Mouse (Mus musculus) small intestine, adult 2 months (tissue): Measurements from ENCODE around the gene Frmd3.
"Not testable (repeated sequence)": the region's sequence is repeated elsewhere in the genome, so short reads cannot be mapped to it uniquely, and the experiment has no call there.

Source experiments
- CTCF ChIP-seq: fragments of 200-500 bp; IDR thresholded peaks from 2 replicates; pipeline ENCODE4 v1.5.1; 2012; ENCODE audit warnings: low read depth, mild to moderate bottlenecking, control low read depth, inconsistent platforms, low read length, moderate library complexity, mixed read lengths; ENCODE audit not compliant: insufficient replicate concordance, insufficient read length; ENCODE audit errors: extremely low read depth
- POLR2A ChIP-seq: fragments of 200-500 bp; IDR thresholded peaks from 2 replicates; pipeline ENCODE4 v1.6.1; 2012; ENCODE audit warnings: low read depth, mild to moderate bottlenecking, control low read depth, inconsistent platforms, low read length, moderate library complexity

DNA sequence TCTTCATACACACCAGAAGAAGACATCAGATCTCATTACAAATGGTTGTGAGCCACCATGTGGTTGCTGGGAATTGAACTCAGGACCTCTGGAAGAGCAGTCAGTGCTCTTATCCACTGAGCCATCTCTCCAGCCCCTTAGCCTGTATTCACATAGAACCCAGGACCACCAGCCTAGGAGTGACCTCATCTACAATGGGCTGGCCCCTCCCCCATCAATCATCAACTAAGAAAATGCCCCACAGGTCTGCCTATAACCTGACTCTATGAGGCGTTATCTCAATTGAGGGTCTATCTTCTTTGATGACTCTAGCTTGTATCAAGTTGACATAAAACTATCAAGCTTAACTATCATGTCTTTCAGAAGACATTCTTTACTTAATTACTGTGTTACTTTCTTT, 208.5 kb downstream of the Frmd3 start:
- not testable (repeated sequence) for TF ChIP-seq POLR2A, CTCF
